Mouse (Mus musculus): ENCODE results near the gene Mtr. TPM values are rescaled to one million over a fixed set of nuclear protein-coding genes. Genes with fewer than 3 reads are reported as not detected.

Gene Mtr
- 19.4 and 21.6 TPM in 2 replicates for total RNA-seq (2017)

GRCm38 (mm10) chr13:12257391-12258380, at the start of gene Mtr:
Mtr (minus strand) TSS chr13:12258113.
- ATAC-seq (ENCODE audit: extremely low read depth, insufficient number of reproducible peaks, low FRiP score, poor library complexity, severe bottlenecking), result peak; percentile 99

GRCm38 (mm10) chr13:12307286-12307685, 49.4 kb upstream of the Mtr start:
- ATAC-seq (ENCODE audit: extremely low read depth, insufficient number of reproducible peaks, low FRiP score, poor library complexity, severe bottlenecking), result no peak

- no peak for ATAC-seq (ENCODE audit: extremely low read depth, insufficient number of reproducible peaks, low FRiP score, poor library complexity, severe bottlenecking)
These were observed 47.6 kb upstream of the Mtr start for GRCm38 (mm10) chr13:12305540-12305939.

- no peak for ATAC-seq (ENCODE audit: extremely low read depth, insufficient number of reproducible peaks, low FRiP score, poor library complexity, severe bottlenecking)
These were observed 47.1 kb upstream of the Mtr start for GRCm38 (mm10) chr13:12304991-12305390.

GRCm38 (mm10) chr13:12297777-12298176, 39.9 kb upstream of the Mtr start:
- no peak for ATAC-seq (ENCODE audit: extremely low read depth, insufficient number of reproducible peaks, low FRiP score, poor library complexity, severe bottlenecking)

GRCm38 (mm10) chr13:12296701-12297100, 38.8 kb upstream of the Mtr start:
- ATAC-seq (ENCODE audit: extremely low read depth, insufficient number of reproducible peaks, low FRiP score, poor library complexity, severe bottlenecking), result no peak

GRCm38 (mm10) chr13:12293810-12294209, 35.9 kb upstream of the Mtr start:
- no peak for ATAC-seq (ENCODE audit: extremely low read depth, insufficient number of reproducible peaks, low FRiP score, poor library complexity, severe bottlenecking)

GRCm38 (mm10) chr13:12290700-12291099, 32.8 kb upstream of the Mtr start:
- ATAC-seq (ENCODE audit: extremely low read depth, insufficient number of reproducible peaks, low FRiP score, poor library complexity, severe bottlenecking), result no peak

GRCm38 (mm10) chr13:12284528-12284927, 26.6 kb upstream of the Mtr start:
- ATAC-seq (ENCODE audit: extremely low read depth, insufficient number of reproducible peaks, low FRiP score, poor library complexity, severe bottlenecking), result no peak

- no peak for ATAC-seq (ENCODE audit: extremely low read depth, insufficient number of reproducible peaks, low FRiP score, poor library complexity, severe bottlenecking)
These were observed 25.9 kb upstream of the Mtr start for GRCm38 (mm10) chr13:12283826-12284225.

- ATAC-seq (ENCODE audit: extremely low read depth, insufficient number of reproducible peaks, low FRiP score, poor library complexity, severe bottlenecking), result no peak
These were observed 16.8 kb upstream of the Mtr start for GRCm38 (mm10) chr13:12274721-12275120.

- no peak for ATAC-seq (ENCODE audit: extremely low read depth, insufficient number of reproducible peaks, low FRiP score, poor library complexity, severe bottlenecking)
These were observed 16.3 kb upstream of the Mtr start for GRCm38 (mm10) chr13:12274220-12274619.

- ATAC-seq (ENCODE audit: extremely low read depth, insufficient number of reproducible peaks, low FRiP score, poor library complexity, severe bottlenecking), result peak; percentile 73
These were observed 15.0 kb upstream of the Mtr start for GRCm38 (mm10) chr13:12272953-12273352.

- ATAC-seq (ENCODE audit: extremely low read depth, insufficient number of reproducible peaks, low FRiP score, poor library complexity, severe bottlenecking), result no peak
These were observed 10.1 kb upstream of the Mtr start for GRCm38 (mm10) chr13:12267971-12268370.

- no peak for ATAC-seq (ENCODE audit: extremely low read depth, insufficient number of reproducible peaks, low FRiP score, poor library complexity, severe bottlenecking)
These were observed 9.2 kb upstream of the Mtr start for GRCm38 (mm10) chr13:12267097-12267496.

GRCm38 (mm10) chr13:12263996-12264395, 6.1 kb upstream of the Mtr start:
- ATAC-seq (ENCODE audit: extremely low read depth, insufficient number of reproducible peaks, low FRiP score, poor library complexity, severe bottlenecking), result no peak

- no peak for ATAC-seq (ENCODE audit: extremely low read depth, insufficient number of reproducible peaks, low FRiP score, poor library complexity, severe bottlenecking)
These were observed 3.6 kb upstream of the Mtr start for GRCm38 (mm10) chr13:12261505-12261904.

GRCm38 (mm10) chr13:12256871-12257390, 982 bp downstream of the Mtr start:
- ATAC-seq (ENCODE audit: extremely low read depth, insufficient number of reproducible peaks, low FRiP score, poor library complexity, severe bottlenecking), result no peak

- no peak for ATAC-seq (ENCODE audit: extremely low read depth, insufficient number of reproducible peaks, low FRiP score, poor library complexity, severe bottlenecking)
These were observed 1.8 kb downstream of the Mtr start for GRCm38 (mm10) chr13:12255911-12256705.

- no peak for ATAC-seq (ENCODE audit: extremely low read depth, insufficient number of reproducible peaks, low FRiP score, poor library complexity, severe bottlenecking)
These were observed 7.4 kb downstream of the Mtr start for GRCm38 (mm10) chr13:12250496-12250895.

All from neutrophil, adult 5-6 weeks (primary cell).